Mouse (Mus musculus) 416B (cell line): Measurements from ENCODE around the gene Pdlim4.
A peak's percentile ranks its signal among the peaks of the same experiment; 100 is the strongest.
"Not testable (repeated sequence)": the region's sequence is repeated elsewhere in the genome, so short reads cannot be mapped to it uniquely, and the experiment has no call there.

Experiments used
- DNase-seq: peaks from one replicate; pipeline ENCODE4 v3.0.0; 2011; ENCODE audit warnings: low read depth

The Pdlim4 gene

DNA sequence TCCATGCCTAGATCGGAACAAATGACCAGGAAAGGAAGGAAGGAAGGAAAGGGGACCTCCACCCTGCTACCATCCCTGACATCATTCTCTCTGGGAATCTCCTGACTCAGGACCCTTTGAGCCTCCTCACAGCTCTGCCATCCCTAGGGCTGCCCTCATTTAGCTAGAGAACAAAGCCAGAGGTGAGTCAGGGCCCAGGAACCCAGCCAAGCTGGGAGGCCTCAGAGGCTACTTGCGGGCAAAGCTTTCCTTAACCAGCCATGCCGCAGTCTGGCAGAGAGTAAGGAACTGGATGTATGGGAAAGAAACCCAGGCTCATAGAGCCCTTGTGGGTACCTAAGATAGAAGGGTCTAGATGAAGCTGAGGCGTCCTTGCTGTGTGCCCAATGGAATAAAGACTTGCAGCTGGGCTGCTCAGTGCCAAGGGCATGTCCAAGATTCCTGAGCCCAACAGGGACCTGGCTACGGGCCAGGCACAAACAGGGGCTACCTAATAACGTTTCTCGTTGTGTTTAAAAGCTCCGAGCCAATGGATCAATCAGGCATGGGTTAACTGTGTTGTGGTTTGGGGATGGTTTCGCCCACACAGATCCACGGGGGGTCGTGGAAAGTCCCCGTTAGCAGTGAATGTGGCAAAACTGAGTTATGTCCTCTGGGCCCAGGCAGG is 6.6 kb downstream of the Pdlim4 start:
- no peak for DNase-seq

DNA sequence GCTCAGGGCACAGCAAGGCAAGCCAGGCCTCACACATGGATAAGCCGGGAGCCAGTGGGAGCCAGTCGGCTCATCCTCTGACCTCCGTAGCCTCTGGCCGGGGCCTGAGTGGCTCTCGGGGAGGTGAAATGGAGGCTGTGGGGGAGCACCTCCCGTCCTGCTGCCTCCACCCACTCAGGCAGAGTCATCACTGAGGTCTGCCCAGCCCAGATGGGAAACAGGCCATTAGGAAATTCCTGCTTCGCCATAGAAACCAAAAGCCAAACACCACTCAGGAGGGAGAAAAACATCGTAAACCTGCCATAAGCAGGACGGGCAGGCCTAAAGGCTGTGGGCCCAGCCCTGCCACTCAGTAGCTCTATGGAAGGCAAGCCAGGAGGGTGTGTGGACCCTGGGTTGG is 8.5 kb downstream of the Pdlim4 start:
- DNase-seq: no peak

DNA sequence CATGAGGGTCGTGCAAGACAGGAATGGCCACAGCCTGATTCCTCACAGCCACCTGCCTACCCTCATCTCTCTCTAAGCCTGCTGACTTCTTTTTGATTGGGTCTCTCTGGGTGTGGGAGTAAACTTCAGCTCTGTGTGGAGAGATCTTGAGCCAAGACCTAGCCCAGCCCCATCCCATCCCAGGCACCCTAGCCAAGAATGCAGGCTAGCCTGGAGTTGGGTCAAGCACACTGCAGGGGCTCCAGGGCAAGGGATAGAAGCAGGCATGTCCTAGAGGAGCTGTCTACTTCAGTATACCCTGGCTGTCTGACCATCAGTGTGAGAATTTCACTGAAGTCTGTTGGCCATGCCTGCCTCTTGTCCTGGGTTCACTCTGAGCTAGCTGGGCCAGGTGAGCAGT is 9.3 kb downstream of the Pdlim4 start:
- no peak for DNase-seq

DNA sequence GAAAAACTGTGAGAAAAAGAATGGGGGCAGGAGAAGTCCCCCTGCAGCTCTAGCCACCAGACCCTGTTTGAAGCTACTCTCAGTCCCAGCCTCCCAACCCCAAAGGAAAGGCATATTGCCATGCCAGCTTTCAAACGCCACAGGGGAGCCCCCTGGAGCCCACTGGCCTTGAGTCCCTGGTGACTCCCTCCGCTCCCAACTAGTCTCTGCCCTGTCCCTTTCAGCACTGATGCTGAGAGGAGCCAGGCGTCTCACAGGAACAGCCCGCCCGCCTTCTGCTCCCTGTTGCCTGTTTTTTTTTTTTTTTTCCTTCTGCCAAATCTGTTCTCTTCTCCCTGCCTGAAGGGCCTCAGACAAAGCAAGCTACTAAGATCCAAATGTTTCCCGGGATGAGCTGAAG is 10.2 kb downstream of the Pdlim4 start:
- DNase-seq: no peak

DNA sequence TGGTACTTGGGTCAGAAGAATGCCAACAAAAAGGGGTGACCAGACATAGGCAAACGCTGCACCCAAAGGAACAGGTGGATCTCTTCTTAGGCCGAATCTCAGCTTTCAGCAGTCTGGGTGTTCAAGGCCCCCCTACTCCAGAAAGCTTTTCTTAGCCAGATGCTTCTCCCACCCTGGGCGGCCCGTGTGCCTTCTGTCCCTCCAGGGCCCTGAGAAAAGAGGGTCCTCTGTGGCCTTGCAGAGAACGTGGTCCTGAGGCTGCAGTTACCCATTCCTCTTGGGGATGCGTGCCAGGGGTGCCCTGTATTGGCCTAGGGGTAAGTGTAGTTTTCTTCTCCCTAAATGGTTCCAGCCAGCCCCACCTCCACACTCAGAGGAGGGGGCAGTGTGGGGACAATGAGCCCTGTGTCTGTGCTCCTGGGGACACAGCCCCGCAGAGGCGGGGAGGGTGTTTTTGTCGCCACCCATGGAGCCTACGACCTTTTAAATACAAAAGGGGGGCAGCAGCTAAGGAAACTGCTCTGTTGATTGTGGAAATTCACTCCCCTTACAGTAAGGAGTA is 10.7 kb downstream of the Pdlim4 start:
- no peak for DNase-seq

DNA sequence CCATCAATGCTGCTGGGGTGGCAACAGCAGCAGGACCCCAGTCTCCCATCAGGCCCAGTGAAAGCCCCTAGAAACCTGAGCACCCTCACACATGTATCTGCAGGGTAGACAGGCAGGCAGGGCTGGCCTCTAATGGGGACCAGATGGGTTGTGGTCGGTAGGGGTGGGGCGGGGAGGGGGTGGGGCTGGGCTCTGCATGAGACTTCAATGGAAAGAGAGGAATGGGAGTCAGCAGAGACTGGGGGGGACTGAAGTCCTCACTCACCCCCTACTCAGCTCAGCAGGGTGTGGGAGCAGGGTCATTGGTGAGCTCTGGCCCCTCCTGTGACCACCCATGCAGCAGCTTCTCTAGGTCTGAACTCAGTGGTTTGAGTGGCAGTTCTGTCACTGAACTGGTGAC is 11.4 kb downstream of the Pdlim4 start:
- no peak for DNase-seq

DNA sequence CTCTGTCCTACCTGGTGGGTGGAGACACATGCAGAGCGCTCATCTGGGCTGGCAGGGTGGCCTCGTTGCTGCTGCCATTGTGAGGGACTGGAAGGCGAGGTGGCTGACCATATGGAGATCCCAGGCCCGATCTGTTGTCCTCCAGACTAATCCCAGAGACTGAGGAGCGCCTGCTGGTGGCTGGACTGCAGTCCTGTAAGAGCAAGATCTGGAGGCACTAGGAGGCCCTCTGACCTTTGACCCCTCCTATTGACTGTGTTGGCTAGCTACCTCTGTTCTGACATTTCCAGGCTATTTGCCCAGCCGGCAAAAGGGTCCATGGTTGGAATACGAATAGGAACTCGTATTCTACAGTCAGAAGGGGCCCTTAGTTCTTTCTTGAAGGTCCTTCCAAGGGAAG is 12.7 kb downstream of the Pdlim4 start:
- DNase-seq: no peak

DNA sequence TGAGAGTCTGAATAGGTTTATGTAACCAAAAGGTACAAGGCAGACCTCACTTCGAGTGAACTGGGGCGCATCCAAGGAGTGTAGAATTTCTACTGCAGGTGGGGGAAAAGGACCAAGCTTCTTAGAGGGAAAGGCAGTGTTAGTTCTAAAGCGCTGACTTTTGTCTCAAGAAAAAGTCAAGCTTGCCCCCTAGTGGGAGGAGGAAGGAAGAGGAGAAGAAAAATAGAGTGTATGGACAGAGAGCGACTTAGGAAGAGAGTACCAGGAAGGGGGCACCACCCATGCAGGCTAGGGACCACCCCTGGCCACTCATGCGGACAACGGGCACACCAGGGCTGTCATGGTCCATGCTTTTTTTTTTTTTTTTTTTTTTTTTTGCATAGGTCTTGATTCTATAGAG is 14.6 kb downstream of the Pdlim4 start:
- DNase-seq: peak; percentile 56

DNA sequence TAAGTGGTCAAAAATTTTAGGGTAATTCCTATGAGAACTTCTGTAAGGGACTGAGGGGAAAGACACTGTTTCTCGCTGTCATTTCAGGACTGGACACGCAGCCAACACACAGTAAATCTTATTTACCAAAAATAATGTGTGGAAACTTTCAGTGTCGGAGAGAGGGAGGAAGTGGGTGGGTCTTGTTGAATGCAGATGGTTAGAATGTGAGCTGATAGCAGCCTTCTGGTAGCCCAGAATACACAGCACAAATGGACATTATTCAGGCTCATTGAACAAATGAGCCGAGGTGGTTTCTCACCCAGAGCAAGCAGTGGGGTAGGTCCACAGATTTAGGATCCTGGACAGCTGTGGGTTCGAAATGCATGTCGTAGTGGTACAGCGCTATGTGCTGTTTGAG is 15.7 kb downstream of the Pdlim4 start:
- no peak for DNase-seq

DNA sequence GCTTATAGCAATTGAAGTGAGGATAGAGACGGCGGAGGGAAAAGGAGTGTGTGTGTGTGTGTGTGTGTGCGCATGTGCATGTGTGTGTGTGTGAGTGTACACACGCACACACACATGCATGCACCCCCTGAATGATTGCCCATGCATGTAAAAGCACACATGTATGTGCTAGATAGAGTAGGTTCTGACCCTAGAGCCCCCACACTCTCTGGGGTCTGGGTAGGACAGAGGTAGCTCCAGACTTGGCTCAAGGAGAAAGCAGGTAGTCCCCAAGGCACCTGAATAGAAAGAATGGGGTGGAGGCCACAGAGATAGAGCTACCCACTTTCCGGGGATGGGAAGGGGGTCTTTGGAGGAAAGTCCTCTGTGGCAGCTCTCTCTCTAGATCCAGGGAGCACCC is 16.7 kb downstream of the Pdlim4 start:
- no peak for DNase-seq

DNA sequence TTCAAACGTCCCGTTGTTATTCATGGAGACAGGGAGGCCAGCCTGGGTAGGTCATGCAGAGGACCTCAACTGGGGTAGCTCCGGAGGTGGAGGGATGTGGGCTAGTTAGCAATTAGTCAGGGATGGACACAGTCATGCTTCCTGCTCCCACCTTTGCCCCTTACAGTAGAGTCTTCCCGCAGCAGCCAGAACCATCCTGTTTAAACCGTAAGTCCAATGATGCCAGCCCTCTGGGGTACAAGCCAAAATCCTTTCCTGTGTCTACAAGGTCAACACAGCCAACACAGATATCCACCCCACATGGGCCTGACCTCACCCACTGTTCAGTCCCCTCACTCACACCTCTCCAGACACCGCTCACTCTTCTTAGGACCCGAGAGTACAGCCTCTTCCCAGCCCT is 17.7 kb downstream of the Pdlim4 start:
- no peak for DNase-seq

DNA sequence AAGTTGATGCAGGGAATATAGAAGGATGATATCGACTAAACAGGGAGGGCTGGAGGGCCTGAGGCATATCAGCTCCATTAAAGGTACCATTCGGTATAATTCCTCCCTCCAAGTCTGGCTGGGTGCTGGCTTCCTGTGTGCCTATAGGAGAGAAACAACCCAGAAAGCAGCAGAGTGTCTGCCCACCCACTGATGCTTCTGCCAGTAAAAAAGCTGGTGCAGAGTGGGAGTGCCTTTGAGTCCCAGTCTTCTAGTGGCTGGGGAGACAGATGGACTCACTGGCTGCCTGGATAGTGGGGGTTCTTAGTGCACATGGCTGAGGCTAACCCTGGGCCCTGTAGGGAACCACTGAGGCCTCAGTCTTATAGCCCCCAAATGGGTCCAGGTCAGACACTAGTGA is 18.6 kb downstream of the Pdlim4 start:
- DNase-seq: no peak

DNA sequence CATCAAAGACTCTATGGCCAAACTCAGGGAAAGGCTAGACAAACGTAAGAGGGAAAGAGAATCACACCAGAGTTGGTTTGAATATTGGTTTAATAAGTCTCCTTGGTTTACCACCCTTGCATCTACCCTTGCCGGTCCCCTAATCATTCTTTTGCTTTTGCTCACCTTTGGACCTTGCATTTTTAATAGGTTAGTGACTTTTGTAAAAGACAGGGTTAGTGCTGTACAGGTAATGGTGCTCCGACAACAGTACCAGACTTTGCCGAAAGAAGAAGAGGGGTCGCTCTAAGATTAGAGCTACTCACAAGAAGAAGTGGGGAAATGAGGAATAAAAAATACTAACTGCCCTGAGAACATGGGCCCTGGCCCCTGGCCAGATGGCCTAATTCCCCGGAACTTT is 28.1 kb downstream of the Pdlim4 start:
- no peak for DNase-seq

DNA sequence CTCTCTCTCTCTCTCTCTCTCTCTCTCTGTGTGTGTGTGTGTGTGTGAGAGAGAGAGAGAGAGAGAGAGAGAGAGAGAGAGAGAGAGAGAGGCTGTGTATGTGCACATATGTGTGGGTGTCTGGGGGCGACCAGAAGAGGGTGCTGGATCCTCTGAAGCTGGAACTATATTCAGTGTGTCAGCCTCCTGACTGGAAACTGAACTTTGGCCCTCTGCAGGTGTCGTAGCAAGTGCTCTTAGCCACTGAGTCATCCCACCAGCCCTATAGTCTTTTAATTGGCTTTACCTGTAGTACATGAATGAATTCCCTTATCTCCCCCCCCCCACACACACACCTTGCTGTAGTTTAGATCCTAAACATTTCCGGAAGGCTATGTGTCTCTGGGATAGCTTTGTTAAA is 35.9 kb downstream of the Pdlim4 start:
- not testable (repeated sequence) for DNase-seq

DNA sequence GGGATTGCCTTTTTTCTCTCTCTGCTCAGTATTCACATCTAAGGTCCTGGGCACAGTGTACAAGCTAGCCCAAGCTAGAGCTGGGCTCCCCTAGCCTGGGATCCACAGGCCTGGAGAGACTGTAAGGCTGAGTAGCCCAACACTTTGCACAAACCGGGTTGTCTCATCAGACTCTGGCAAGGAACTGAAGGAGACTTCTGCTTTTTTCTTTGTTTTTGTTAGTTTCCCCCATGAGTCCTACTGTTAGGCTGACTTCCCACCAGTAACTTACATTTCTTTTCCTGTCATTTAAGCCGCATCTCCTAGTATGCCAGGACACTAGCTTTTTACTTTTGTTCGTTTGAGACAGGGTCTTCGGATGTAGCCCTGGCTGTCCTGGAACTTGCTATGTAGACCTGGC is 39.8 kb downstream of the Pdlim4 start:
- DNase-seq: peak; percentile 13

DNA sequence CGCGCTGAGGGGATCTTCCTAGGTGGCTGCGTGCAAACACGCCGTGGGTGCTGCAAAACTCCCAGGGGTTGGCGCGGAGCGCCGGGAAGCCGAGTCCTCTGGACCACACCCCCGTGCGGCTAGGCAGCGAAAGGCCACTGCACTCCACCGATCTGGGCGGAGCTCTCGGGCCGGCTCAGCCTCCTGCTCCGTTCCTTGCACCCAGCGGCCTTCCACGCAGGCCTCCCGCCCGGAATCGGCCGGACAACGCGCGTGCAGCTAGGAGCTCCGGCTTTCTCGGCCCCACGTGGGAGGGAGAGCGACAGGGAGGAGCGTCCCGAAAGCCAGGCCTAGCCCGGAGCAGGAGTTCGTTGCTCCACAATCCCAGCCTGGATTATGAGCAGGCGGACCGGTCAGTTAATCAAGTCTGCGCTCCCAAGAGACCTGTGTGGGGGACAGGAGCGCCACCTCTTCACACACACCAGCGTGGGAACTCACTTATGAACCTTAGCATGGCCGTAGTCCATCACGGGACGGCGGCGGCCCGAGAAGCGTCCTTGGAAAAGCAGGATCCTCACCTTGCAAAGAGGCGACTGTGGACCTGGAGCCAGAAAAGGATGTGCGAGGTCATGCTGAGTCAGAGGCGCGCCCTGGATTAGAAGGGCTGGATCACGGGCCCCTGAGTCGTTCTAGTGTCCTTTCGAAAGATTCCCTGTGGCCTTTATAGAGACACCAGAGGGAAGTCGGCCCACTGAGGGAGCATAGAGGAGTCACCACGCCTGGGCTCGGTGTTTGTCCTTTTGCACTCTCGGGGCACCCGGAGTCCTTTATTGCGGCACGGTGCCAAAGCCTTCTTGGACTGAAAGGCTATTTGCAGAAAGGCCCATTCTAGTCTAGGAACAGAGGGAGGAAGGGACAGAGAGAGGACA is 40.5 kb downstream of the Pdlim4 start, which contains the start of gene Slc22a4:
Slc22a4 (minus strand) TSS at position 47 of the 908 bp plus-strand sequence.
- peak; percentile 10 for DNase-seq

DNA sequence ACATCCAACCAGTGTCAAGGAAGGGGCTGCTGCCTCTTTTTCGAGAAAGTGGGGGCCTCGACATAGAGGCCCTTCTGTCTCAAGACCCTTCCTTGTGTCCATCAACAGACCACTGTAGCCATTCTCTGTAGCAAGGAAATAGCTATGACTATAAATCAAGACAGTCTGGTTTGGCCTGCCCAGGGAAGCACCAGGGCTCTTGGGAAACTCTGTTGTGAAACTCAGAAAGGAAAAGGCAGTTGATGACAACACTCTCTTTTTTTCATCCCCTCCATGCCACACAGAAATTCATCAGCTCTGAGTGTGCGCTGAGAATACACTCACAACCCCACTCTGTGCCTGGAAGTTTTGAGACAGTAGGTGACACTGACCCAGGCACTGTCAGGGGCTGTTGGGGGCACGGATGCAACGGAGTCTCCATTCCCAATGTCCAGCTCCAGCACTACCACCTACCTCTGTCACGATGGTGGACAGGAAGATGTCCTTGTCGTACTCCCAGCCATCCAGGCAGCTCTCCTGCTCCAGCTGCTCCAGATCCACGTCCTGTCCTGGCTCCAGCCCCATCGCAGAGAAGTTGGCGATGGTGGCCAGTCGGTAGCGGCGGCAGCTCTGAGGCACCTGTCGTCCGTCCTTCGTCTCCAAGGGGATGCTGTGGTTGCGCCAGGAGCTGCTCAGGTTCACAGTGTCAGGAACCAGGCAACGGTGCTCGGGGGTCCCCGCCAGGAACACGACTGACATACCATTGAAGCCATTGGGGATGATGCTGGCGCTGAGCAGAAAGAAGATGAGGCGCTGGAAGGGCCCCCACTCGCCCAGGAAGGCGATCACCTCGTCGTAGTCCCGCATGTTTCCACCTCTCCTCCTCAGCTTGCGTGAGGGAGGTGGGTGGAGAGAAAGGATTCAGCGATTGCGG is 41.4 kb downstream of the Pdlim4 start:
- DNase-seq: peak; percentile 45

DNA sequence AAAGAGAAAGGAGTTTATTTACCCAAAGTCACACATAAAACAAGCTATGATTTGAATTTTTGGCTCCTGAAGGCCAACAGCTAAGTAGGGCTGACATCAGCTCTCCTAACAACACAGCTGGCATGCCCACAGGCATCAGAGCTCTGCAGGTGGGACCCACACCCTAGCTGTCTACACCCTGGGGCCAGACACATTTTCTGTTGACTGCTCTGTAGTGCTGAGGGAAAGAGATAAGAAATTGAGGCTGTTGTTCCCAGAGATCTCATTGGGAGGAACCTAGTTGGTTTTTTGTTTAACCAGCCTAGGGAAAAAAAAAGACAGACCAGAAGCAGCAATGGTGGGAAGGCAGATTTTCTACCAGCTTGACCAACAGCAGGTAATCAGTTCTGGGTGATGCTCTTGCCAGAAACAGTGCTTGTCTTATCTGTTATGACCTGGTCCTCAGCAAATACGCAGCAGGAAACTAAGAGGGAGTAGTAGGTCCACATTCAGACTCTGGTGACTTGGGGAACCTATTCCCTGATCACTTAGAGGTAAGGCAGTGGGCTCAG is 42.2 kb downstream of the Pdlim4 start:
- DNase-seq: no peak

DNA sequence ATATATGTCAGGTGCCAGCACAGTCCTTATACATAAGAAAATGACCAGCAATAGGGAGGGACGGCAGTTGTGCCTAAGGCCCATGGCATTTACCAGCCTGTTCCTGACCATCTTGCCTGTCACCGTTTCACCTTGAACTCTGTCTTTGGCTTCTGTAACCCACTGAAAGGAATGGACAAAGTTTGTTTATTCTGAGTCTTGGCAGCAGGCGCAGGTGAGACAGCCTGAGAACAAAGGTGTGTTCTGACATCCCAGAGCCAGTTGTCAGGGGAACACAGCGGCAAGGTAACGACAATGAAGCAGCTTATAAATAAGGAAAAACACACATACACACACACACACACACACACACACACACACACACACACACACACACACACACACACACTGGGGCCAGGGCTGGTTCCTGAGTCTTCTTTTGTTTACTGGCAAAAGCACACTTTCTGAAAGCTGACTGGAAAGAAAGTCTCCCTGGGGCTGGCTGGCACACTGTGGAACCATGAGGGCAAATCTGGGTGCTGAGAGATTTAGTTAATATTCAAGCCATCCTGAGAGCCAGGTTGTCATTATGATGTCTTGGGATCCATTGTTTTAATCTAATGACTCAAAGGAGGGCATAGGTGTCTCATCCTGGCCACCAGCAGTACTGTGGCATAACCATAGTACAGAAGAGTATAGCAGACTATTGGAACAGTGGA is 47.3 kb downstream of the Pdlim4 start:
- DNase-seq: no peak

DNA sequence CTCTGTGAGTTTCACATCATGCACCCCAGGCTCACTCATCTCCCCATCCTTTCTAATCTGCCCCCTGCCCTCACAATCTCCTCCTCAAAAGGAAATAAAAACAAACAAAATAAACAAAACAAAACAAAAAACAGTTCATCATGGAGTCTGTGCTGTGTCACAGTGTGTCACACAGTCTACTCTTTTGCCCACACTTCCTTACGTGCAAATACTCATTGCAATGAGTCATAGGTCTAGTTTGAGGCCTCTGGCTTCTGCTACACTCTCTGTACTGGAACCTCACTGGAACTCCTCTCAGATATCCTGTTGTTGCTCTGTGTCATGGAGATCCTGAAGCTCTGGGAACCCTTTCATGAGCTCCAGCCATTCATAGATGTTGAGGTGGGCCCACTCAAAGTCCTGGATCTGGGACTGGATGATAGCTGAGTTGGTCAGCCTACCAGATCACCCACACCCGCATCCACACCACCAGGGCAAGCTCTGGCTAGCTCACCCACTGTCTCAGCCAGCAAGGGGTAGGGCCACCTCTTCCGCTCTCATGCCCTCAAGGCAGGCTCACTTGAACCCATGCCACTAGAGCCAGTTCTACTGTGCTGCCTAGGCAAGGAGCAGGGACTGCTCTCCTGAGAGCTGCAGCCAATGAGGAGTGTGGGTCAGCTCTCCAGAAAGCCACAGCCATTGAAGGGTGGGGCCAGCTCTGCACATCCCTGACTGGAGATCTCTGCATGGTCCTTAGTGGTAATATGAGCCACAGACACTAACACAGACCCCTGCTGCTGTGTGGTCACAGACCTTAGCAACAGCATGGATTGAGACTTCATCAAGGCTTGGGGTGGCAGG is 49.7 kb downstream of the Pdlim4 start:
- peak; percentile 31 for DNase-seq
